Mouse (Mus musculus): Measurements from ENCODE around the gene Aplnr.

Gene Aplnr

GRCm38 (mm10) chr2:85136089-85136488, at the start of gene Aplnr:
Aplnr (plus strand) TSS chr2:85136225.
- in situ Hi-C loops (cut with MboI, MseI), result no loop called here

DNA sequence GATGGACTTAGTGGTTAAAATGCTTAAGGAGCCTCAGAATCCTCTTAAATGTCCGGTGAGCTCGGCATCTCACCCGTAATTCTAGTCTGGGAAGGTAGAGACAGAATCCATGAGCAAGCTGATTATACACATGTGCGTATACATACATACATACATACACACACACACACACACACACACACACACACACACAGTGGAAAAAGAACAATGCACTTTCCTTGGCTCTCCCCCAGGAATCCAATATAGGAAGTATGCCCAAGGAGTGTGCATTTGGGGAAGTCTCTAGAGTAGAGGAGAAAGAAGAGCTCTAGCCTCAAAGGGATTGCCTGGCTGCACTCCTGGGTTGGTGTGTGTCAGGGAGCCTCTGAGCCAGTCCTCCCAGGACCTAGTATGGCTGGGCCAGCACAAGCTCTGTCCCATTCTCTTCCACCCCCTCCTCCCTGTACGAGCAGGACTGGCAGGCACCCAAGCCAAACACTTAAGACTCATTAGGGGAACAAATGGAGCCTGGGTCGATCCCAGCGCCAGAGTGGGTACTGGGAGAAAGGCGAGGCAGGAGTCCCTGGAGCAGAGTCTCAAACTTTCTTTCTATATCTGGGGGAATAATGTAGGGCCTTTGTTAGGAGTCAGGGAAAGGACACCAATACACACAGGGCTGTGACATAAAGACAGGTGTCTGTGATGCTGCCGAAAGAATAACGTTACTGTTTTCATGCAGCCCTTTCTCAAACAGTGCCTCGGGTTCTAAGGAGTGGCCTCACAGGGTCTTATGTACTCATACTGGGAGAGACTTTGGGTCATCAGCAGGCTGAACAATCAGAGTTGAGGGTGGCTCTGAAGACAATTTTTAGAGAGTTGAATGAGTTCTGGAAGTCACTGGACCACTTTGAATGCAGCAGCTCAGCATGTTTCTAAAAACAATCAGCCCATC, 47.0 kb upstream of the Aplnr start:
- in situ Hi-C loops (cut with MboI, MseI), result no loop called here

GRCm38 (mm10) chr2:85091325-85091724, 44.7 kb upstream of the Aplnr start:
- in situ Hi-C loops (cut with MboI, MseI), result no loop called here

- in situ Hi-C loops (cut with MboI, MseI), result no loop called here
These were observed 42.6 kb upstream of the Aplnr start for GRCm38 (mm10) chr2:85093376-85093775.

GRCm38 (mm10) chr2:85095906-85096305, 40.1 kb upstream of the Aplnr start:
- in situ Hi-C loops (cut with MboI, MseI), result no loop called here

DNA sequence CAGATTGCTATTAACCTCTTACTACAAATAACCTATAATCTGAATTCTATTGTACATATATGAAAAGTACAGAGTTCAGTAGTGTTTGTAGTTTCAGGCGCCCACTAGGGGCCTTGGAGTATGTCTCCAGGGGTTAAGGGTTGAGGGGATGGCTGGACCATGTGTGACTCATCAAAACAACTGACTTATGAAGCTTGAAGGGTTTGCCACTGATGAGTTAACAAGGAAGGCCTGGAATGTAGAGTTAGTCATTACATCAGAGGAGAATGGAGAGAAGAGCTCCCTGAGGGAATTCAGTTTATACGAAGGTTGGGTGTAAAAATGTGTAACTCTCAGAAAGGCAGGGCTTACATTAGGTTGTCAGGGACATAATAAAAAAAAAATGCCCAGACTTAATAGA, 38.0 kb upstream of the Aplnr start:
- in situ Hi-C loops (cut with MboI, MseI), result no loop called here

DNA sequence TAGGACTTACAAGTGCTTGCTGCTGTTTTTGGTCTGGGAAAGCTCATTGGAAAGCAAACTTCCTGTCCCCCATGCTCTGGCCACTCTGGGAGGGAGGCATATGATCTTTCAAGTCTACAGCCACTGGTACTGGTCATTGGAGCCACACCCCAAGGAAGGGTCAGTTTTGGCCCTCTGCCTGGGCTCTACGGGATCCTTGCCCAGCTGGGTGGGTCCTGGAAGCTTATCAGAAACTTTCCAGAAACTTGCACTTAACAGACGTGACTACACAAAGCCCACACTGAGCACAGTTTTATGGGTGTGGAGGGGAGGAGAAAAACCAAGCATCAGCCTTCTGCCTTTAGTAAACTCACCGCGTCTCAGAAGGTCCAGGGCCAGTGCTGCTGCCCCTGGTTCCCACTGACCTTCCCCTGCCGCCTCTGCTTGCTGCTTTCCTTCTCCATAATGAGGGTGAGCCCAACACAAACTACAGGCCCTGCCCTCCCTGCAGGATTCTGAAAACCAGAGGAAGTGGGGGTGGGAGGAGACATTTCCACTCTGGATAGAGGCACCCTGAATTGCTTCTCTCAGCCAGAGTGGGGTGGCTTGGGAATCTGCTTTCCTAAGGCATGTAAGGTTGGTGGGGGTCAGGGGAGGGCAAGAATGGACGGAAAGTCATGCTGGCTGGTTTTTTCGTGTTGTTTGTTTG, 37.1 kb upstream of the Aplnr start:
- in situ Hi-C loops (cut with MboI, MseI), result no loop called here

DNA sequence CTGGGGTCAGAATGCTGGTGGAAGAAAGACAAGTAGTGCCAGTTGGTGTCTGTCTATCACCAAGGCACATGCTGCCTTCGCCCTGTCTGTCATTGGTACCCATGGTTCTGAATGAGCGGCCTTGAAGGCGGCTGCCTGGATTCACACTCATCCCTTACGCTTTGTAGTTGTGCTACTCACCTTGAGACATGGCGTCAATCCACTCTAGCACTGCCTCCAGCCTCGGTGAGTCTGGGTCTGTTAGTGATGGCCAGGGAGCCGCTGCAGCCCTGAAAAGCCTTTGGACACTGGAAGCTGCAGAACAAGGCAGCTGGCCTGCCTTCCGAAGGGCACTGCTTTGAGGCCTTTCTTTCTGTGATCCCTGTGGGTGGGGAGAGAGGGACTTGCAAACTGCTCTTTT, 32.8 kb upstream of the Aplnr start:
- in situ Hi-C loops (cut with MboI, MseI), result no loop called here

DNA sequence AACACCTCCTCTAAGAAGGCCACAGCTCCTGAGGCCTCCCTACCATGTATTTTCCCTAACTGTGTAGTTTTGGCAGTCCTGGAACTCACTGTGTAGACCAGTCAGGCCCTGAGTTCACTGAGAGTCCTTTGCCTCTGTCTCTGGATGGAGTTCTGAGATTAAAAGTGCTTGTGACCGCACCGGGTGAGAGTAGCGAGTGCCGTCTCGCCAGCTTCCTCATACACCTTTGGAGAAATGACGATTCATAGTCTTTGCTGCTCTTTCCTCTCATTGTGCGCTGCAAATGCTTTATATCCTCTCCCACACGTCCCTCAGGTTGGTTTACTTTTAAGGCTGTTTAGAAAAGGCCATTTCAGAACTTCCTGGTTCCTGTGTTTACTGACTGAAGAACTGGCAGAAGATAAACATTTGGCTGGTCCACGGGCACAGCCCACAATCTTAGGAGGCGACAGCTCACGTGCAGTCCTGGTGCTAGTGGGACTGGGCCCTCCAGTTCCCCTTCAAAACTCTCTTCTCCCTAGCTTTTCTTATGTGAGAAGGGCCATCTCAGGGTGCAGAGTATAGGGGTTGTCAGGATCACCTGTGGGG, 30.5 kb upstream of the Aplnr start:
- in situ Hi-C loops (cut with MboI, MseI), result loop anchor here (5.0 kb wide), 1 partner anchor 48 kb away; no protein-coding TSS in a partner anchor

GRCm38 (mm10) chr2:85106068-85106790, 29.8 kb upstream of the Aplnr start:
- in situ Hi-C loops (cut with MboI, MseI), result loop anchor here (5.0 kb wide), 1 partner anchor 49 kb away; no protein-coding TSS in a partner anchor

- in situ Hi-C loops (cut with MboI, MseI), result loop anchor here (5.0 kb wide), 1 partner anchor 50 kb away; no protein-coding TSS in a partner anchor
These were observed 29.1 kb upstream of the Aplnr start for GRCm38 (mm10) chr2:85106941-85107340.

- in situ Hi-C loops (cut with MboI, MseI), result loop anchor here (10.0 kb wide), 1 partner anchor 1354 kb away; no protein-coding TSS in a partner anchor
These were observed 25.6 kb upstream of the Aplnr start for GRCm38 (mm10) chr2:85110288-85110875.

DNA sequence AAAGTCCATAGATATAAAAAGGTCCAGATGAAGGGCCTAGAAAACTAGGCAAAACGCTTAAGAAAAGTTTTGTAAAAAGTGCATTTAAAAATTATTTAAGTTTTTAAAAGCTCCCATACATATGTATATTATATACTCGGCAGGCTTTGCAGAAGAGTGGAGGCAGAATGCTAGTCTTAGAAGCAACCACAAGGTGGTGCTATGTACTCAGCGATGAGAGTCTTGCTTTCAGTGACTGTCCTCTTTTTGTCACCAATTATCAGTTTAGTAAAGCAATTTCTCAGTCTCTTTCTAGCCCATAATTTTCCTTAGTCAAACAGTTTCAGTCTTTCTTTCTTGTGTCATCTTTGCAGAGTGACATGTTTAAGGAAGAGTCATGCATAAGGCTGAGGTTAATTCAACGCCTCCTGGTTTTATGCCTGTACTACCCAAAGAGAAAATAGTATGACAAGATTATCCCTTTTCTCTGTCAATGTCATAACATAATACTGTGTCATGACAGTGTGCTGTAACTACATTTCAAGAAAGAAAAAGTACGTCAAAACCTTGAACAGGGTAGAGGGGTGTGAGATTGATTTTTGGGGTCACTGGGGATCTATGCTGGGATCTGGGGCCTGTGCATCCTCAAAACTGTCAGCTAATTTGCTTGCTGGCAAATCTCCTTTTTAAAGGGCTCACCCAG, 12.7 kb upstream of the Aplnr start:
- in situ Hi-C loops (cut with MboI, MseI), result loop anchor here (5.0 kb wide), 2 partner anchors 124 to 439 kb away; no protein-coding TSS in a partner anchor

- in situ Hi-C loops (cut with MboI, MseI), result loop anchor here (5.0 kb wide), 2 partner anchors 123 to 438 kb away; no protein-coding TSS in a partner anchor
These were observed 12.0 kb upstream of the Aplnr start for GRCm38 (mm10) chr2:85123869-85124535.

DNA sequence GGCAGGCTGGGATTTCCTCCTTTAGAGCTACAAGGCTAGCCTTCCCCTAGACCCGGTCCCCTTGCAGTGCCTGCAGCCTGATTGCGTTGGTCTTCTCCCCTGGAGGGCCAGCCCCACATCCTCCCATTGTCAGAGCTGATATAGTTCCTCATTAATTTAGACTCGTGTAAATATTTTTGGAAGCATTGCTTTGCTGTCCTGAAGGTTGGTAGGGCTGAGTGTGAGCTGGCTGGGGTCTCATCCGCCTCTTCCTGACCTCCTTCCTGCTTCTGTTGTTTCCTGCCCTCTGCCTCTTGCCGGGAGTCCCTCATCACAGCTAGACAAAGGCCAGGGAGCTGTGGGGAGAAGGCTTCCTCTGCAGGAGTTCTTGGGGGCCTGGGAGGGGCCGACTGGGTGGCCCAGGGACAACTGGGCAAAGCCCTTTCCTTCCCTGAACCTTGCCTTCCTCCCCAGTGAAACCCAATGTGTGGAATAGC, 6.5 kb upstream of the Aplnr start:
- in situ Hi-C loops (cut with MboI, MseI), result no loop called here

GRCm38 (mm10) chr2:85131226-85131625, 4.8 kb upstream of the Aplnr start:
- in situ Hi-C loops (cut with MboI, MseI), result no loop called here

DNA sequence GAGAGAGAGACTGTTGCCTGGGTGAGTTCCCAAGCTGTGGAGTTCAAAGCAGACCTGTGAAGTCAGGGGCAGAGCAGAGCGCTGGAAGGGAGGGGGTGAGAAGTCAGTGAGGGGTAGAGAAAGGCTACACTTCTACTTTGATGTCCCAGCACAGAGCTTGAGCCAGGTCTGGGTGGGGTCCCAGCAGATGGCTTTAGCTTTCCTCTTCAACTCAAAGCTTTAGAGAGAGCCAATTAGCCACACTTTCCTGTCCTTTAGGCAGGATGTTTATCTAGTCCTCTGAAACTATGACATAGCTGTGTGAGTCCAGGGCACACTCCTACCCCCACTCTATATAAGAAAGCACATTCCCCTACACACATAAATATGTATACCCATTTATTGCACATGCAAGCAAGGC, 4.3 kb upstream of the Aplnr start:
- in situ Hi-C loops (cut with MboI, MseI), result no loop called here

DNA sequence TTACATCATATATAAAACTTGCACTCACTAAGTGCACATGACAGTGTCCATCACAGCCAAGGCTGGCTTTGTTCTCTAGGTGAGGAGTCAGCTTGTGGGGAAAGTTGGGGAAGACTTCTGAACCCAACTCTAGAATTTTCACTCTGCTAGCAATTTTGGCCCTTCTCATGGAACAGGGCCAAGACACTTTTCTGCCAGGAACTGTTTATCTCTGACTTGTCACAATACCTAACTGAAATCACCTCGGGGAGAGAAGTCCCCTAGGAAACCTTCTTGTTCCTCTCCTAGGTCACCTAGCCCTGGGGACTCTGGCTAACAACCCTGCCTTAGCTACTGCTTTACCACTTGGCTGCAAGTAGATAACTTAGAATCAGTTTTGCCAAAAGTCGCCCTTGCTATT, 3.8 kb upstream of the Aplnr start:
- in situ Hi-C loops (cut with MboI, MseI), result no loop called here

DNA sequence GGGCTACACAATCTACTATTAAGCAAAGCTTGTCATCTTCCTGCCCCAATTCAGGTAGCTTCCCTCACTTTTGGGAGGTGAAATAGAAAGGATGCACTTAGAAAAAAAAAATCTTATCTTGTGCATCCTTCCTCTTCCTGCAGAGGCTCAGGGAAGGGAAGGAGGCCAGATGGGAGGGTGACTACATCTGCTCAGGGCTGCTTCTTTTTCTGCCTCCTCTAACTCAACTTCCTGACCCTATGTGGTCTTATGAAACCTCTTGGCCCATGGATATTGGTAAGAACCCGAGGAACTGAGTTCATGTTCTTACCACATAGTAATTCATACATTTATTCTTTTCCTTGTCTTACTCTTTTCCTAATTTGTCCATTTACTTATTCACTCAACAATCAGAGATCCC, 926 bp upstream of the Aplnr start:
- in situ Hi-C loops (cut with MboI, MseI), result no loop called here

Data from T-helper 1 cell (primary cell).